Mouse (Mus musculus) intestine, embryonic 16.5 days (tissue): ENCODE measurements around the gene Chd2. TPM values are rescaled to one million over a fixed set of nuclear protein-coding genes. Genes with fewer than 3 reads are reported as not detected.
A peak's percentile ranks its signal among the peaks of the same experiment; 100 is the strongest.

Experiments
- ATAC-seq: fragments of 200-750 bp; cut with Nextera tagmentation; 2 replicates; pipeline ENCODE4 v1.8.0; 2017; ENCODE audit warnings: moderate TSS enrichment, moderate library complexity
- H3K27ac ChIP-seq: fragments of 300-500 bp; sonication (generic); 2 replicates; pipeline ENCODE4 v1.5.1; 2014; ENCODE audit warnings: mild to moderate bottlenecking, low read length
- H3K27me3 ChIP-seq: fragments of 300-500 bp; sonication (generic); replicated peaks from 2 replicates; pipeline ENCODE4 v1.6.1; 2014; ENCODE audit warnings: low read length, control low read depth, mixed read lengths; ENCODE audit not compliant: control insufficient read depth, insufficient read depth
- H3K36me3 ChIP-seq: fragments of 300-500 bp; sonication (generic); 2 replicates; pipeline ENCODE4 v1.6.1; 2014; ENCODE audit warnings: low read length, control low read depth; ENCODE audit not compliant: control insufficient read depth, insufficient read depth
- H3K4me1 ChIP-seq: fragments of 300-500 bp; sonication (generic); 2 replicates; pipeline ENCODE4 v1.6.1; 2014; ENCODE audit warnings: low read length, control low read depth, mixed read lengths; ENCODE audit not compliant: control insufficient read depth, insufficient read depth
- H3K4me2 ChIP-seq: fragments of 300-500 bp; sonication (generic); 2 replicates; pipeline ENCODE4 v1.6.1; 2014; ENCODE audit warnings: low read depth, low read length, control low read depth
- H3K4me3 ChIP-seq: fragments of 300-500 bp; sonication (generic); 2 replicates; pipeline ENCODE4 v1.5.1; 2014; ENCODE audit warnings: mild to moderate bottlenecking, low read length
- H3K9ac ChIP-seq: fragments of 300-500 bp; sonication (generic); 2 replicates; pipeline ENCODE4 v1.6.1; 2014; ENCODE audit warnings: low read depth, low read length
- H3K9me3 ChIP-seq: fragments of 300-500 bp; sonication (generic); 2 replicates; pipeline ENCODE4 v1.6.1; 2016; ENCODE audit warnings: low read length, control low read depth; ENCODE audit not compliant: control insufficient read depth
- WGBS: fragments of 180-500 bp; shearing (Covaris S2); extraction: QIAGEN DNeasy Blood & Tissue Kit; methylation state at CpG from one replicate; pipeline ENCODE4 v1.1.7; 2014; 5-methylcytosine and 5-hydroxymethylcytosine counted together
- polyA plus RNA-seq: library from polyadenylated mRNA; unstranded; fragments of >200 nt; fragmentation: Nextera tagmentation; extraction: Ambion mirVana; gene quantifications from 2 replicates; pipeline ENCODE4 v1.2.1, GENCODE M21; 2015

Chd2 gene
- polyA plus RNA-seq, 1 experiment from 2014 or later, result 40.1 TPM

DNA sequence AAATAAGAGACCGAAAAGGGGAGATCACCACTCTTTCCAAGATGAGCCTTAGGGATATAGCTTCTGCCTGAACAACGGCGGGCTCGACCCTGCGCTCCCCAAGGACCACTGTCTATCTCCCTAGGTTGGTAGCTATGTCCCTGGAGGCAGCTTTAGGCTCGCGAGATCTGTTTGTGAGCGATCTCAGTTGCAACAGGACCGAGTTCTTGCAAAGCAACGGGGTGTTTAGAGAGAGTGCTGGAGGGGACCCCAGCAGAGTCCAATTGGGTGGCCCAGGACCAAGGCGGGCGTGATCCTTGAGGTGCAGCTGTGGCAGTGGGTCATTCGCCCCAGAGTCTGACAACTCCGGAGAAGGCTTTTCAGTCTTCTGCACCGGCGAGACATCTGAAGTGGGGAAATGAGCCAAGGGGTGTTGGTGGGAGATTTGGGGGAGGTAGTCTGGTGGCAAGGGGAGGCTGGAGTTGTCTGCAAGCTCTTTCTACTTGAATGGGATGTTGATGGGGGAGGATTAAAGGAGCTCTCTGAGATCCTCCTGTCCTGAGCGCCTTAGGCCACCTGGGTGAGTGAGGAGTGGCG is 151.1 kb downstream of the Chd2 start:
- 11% methylated on average over 18 of the region's 18 CpGs for WGBS

DNA sequence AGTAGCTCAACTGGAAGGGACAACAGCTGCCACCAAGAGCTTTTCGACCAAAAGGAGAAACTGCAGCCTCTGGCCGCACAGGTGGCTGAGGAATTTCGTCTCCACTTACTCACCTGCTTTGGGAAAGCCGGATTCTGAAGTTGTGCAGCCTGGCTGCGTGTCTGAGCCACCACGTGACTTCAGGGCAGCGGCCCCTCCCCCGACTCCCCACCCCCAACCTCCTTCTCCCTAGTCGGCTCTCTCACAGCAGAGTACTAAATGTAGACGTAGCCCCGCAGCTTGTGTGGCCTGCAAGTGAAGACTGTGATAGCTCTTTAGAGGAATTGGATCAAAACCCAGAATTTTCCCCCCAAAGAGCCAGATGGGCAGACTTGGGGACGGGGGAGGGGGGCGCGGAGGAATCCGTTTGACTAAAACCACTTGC is 151.7 kb downstream of the Chd2 start:
- peaks cover 8% of the 10 kb centered on the region; the same call in 1 of the 2 replicates for H3K27me3 ChIP-seq
- peak overlapping the region; percentile 69 for H3K4me3 ChIP-seq
- 5% methylated on average over 15 of the region's 15 CpGs for WGBS
- H3K4me2 ChIP-seq, result peak overlapping the region; percentile 87
- 0 out of 2 replicates have a peak overlapping the region, but pooled peaks have one; percentile 81 for H3K9ac ChIP-seq
- peak overlapping the region; percentile 38; the same call in 1 of the 2 replicates for H3K27ac ChIP-seq
- peaks cover 19% of the 10 kb centered on the region for H3K4me1 ChIP-seq
- no peaks in the 10 kb centered on the region for H3K9me3 ChIP-seq
- no peaks in the 10 kb centered on the region for H3K36me3 ChIP-seq
- ATAC-seq, result peak; percentile 25; the same call in 1 of the 2 replicates

More for the DNA sequence above, 151.1 kb downstream of the Chd2 start:
- Histone ChIP-seq H3K9ac (peak overlapping the region; percentile 81), H3K27ac (peak overlapping the region; percentile 53), H3K4me3 (peak overlapping the region; percentile 69), H3K4me1 (peaks cover 19% of the 10 kb centered on the region), H3K4me2 (peak overlapping the region; percentile 87), H3K36me3 (no peaks in the 10 kb centered on the region), H3K9me3 (no peaks in the 10 kb centered on the region), H3K27me3 (peaks cover 6% of the 10 kb centered on the region; the same call in 1 of the 2 replicates)
- ATAC-seq, result peak; percentile 44; the same call in 1 of the 2 replicates

GRCm38 (mm10) chr7:73389419-73389818 is 152.2 kb downstream of the Chd2 start:
- WGBS, result 19% methylated on average over 9 of the region's 9 CpGs
- H3K4me1 ChIP-seq, result peaks cover 19% of the 10 kb centered on the region
- H3K9me3 ChIP-seq, result no peaks in the 10 kb centered on the region
- H3K9ac ChIP-seq, result no peak overlapping the region
- H3K36me3 ChIP-seq, result no peaks in the 10 kb centered on the region
- peak overlapping the region; percentile 69; the same call in 1 of the 2 replicates for H3K4me3 ChIP-seq
- peak overlapping the region; percentile 38; the same call in 1 of the 2 replicates for H3K27ac ChIP-seq
- peak overlapping the region; percentile 87; the same call in 1 of the 2 replicates for H3K4me2 ChIP-seq
- H3K27me3 ChIP-seq, result peaks cover 8% of the 10 kb centered on the region; the same call in 1 of the 2 replicates
- no peak for ATAC-seq

DNA sequence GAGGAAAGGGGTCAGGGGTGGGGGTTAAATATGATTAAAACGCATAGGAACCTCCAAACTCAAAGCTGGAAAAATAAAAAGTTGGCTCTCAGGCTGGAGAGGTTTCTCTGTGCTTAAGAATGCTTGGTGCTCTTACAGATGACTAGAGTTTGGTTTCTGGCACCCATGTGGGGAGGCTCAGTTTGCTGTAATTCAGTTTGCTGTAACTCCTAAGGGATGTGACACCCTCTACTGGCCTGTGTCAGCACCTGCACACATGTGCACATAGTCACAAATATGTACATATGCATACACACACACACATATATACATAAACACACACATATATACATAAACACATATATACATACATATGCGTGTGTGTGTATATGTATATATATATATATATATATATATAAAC is 152.8 kb downstream of the Chd2 start:
- Histone ChIP-seq H3K9me3 (no peaks in the 10 kb centered on the region), H3K36me3 (no peaks in the 10 kb centered on the region), H3K9ac (no peak overlapping the region), H3K4me1 (peaks cover 19% of the 10 kb centered on the region), H3K27ac (no peak overlapping the region), H3K4me2 (no peak overlapping the region), H3K4me3 (no peak overlapping the region), H3K27me3 (peaks cover 8% of the 10 kb centered on the region; the same call in 1 of the 2 replicates)
- whole genome bisulfite sequencing, result 71% methylated on average over 2 of the region's 2 CpGs
- no peak for ATAC-seq

- no peak overlapping the region for H3K27ac ChIP-seq
- ATAC-seq, result no peak
- no peaks in the 10 kb centered on the region for H3K9me3 ChIP-seq
- no peak overlapping the region for H3K4me2 ChIP-seq
- no peaks in the 10 kb centered on the region for H3K4me1 ChIP-seq
- H3K9ac ChIP-seq, result no peak overlapping the region
- no peak overlapping the region for H3K4me3 ChIP-seq
- WGBS, result 64% methylated on average over 7 of the region's 7 CpGs
- 0 out of 2 replicates have a peak, but pooled peaks cover 4% of the 10 kb centered on the region for H3K27me3 ChIP-seq
- no peaks in the 10 kb centered on the region for H3K36me3 ChIP-seq
These were observed 158.8 kb downstream of the Chd2 start for GRCm38 (mm10) chr7:73382843-73383242.

- 72% methylated on average over 6 of the region's 6 CpGs for WGBS
- no peak for ATAC-seq
- H3K27me3 ChIP-seq, result peaks cover 2% of the 10 kb centered on the region; the same call in 1 of the 2 replicates
- peaks cover 10% of the 10 kb centered on the region for H3K4me1 ChIP-seq
- H3K9me3 ChIP-seq, result no peaks in the 10 kb centered on the region
- no peaks in the 10 kb centered on the region for H3K36me3 ChIP-seq
- no peak overlapping the region for H3K4me2 ChIP-seq
- no peak overlapping the region for H3K4me3 ChIP-seq
- H3K27ac ChIP-seq, result no peak overlapping the region
- no peak overlapping the region for H3K9ac ChIP-seq
These were observed 163.6 kb downstream of the Chd2 start for GRCm38 (mm10) chr7:73378034-73378433.

GRCm38 (mm10) chr7:73377307-73377706 is 164.3 kb downstream of the Chd2 start:
- WGBS, result 52% methylated on average over 12 of the region's 12 CpGs
- Histone ChIP-seq H3K36me3 (no peaks in the 10 kb centered on the region), H3K4me1 (peaks cover 17% of the 10 kb centered on the region), H3K4me3 (peak overlapping the region; percentile 29), H3K9me3 (no peaks in the 10 kb centered on the region), H3K4me2 (peak overlapping the region; percentile 13; the same call in 1 of the 2 replicates), H3K27me3 (peaks cover 2% of the 10 kb centered on the region; the same call in 1 of the 2 replicates), H3K27ac (no peak overlapping the region), H3K9ac (no peak overlapping the region)
- no peak for ATAC-seq

Other genes with a start within 250 kb of the Chd2 start
- 5.3 and 5.8 TPM in 2 replicates for gene Rgma, start 166.3 kb downstream of the Chd2 start, polyA plus RNA-seq
- gene Fam174b, start 198.5 kb upstream of the Chd2 start, polyA plus RNA-seq, result 32.7 and 33.7 TPM in 2 replicates